Mouse (Mus musculus) embryonic facial prominence, embryonic 14.5 days (tissue): ENCODE data around the gene Apba1. TPM values are rescaled to one million over a fixed set of nuclear protein-coding genes. Genes with fewer than 3 reads are reported as not detected.

Source experiments
- ATAC-seq: fragments of 200-750 bp; cut with Nextera tagmentation; 2 replicates; pipeline ENCODE4 v1.8.0; 2017; ENCODE audit warnings: low read depth, moderate number of reproducible peaks, moderate TSS enrichment
- DNase-seq: peaks from one replicate; pipeline ENCODE4 v3.0.0-alpha.2; 2015; ENCODE audit warnings: low spot score
- H3K27ac ChIP-seq: fragments of 300-500 bp; sonication (generic); replicated peaks from 2 replicates; pipeline ENCODE4 v1.5.1; 2014; ENCODE audit warnings: low read depth, mild to moderate bottlenecking, low read length, moderate library complexity
- H3K27me3 ChIP-seq: fragments of 300-500 bp; sonication (generic); replicated peaks from 2 replicates; pipeline ENCODE4 v1.6.1; 2014; ENCODE audit warnings: low read length; ENCODE audit not compliant: control insufficient read depth, insufficient read depth
- H3K36me3 ChIP-seq: fragments of 300-500 bp; sonication (generic); 2 replicates; pipeline ENCODE4 v1.6.1; 2014; ENCODE audit warnings: low read length, mixed read lengths; ENCODE audit not compliant: control insufficient read depth, insufficient read depth
- H3K4me1 ChIP-seq: fragments of 300-500 bp; sonication (generic); 2 replicates; pipeline ENCODE4 v1.6.1; 2014; ENCODE audit warnings: antibody characterized with exemption, low read length; ENCODE audit not compliant: control insufficient read depth, insufficient read depth
- H3K4me2 ChIP-seq: fragments of 300-500 bp; sonication (generic); 2 replicates; pipeline ENCODE4 v1.6.1; 2014; ENCODE audit warnings: low read depth, mild to moderate bottlenecking, low read length, moderate library complexity, mixed read lengths
- H3K4me3 ChIP-seq: fragments of 300-500 bp; sonication (generic); 2 replicates; pipeline ENCODE4 v1.5.1; 2014; ENCODE audit warnings: low read depth, mild to moderate bottlenecking, low read length
- H3K9ac ChIP-seq: fragments of 300-500 bp; sonication (generic); 2 replicates; pipeline ENCODE4 v1.6.1; 2014; ENCODE audit warnings: low read depth, mild to moderate bottlenecking, low read length, moderate library complexity, mixed read lengths
- H3K9me3 ChIP-seq: fragments of 300-500 bp; sonication (generic); 2 replicates; pipeline ENCODE4 v1.6.1; 2016; ENCODE audit warnings: low read length; ENCODE audit not compliant: control insufficient read depth
- WGBS: fragments of 180-500 bp; shearing (Covaris S2); extraction: QIAGEN DNeasy Blood & Tissue Kit; methylation state at CpG from one replicate; pipeline ENCODE4 v1.1.7; 2014; 5-methylcytosine and 5-hydroxymethylcytosine counted together
- polyA plus RNA-seq: library from polyadenylated mRNA; unstranded; fragments of >200 nt; fragmentation: Nextera tagmentation; extraction: Ambion mirVana; gene quantifications from 2 replicates; pipeline ENCODE4 v1.2.1, GENCODE M21; 2014

Gene Apba1
- polyA plus RNA-seq, 1 experiment from 2014 or later = 1.9 TPM

DNA sequence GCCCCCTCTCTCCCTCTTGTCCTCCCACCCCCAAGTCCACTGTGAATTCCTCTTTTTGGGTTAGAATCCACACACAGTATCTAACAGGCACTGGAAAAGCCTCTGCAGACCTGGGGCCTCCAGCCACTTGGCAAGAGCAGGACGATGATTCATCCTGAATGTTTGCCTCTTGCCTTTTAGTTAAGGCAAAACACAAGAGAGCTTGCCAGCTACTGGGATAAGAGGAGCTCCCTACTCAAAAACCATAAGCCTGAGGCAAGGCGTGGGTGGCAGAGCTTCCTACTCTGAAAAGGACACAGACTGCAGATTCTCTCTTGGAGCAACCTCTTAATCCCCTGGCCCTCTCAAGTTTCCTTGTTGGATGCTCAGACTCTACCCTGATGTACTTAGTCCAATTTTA, 208.5 kb downstream of the Apba1 start:
- Histone ChIP-seq H3K4me1 (peaks cover 9% of the 10 kb centered on the region; the same call in 1 of the 2 replicates), H3K9ac (no peak overlapping the region), H3K4me2 (no peak overlapping the region), H3K9me3 (peaks cover 7% of the 10 kb centered on the region; the same call in 1 of the 2 replicates), H3K36me3 (no peaks in the 10 kb centered on the region), H3K4me3 (no peak overlapping the region), H3K27ac (no peak overlapping the region), H3K27me3 (no peaks in the 10 kb centered on the region)
- peak; percentile 30; the same call in 1 of the 2 replicates for ATAC-seq
- 32% methylated on average over 2 of the region's 2 CpGs for WGBS
- peak; percentile 89 for DNase-seq

DNA sequence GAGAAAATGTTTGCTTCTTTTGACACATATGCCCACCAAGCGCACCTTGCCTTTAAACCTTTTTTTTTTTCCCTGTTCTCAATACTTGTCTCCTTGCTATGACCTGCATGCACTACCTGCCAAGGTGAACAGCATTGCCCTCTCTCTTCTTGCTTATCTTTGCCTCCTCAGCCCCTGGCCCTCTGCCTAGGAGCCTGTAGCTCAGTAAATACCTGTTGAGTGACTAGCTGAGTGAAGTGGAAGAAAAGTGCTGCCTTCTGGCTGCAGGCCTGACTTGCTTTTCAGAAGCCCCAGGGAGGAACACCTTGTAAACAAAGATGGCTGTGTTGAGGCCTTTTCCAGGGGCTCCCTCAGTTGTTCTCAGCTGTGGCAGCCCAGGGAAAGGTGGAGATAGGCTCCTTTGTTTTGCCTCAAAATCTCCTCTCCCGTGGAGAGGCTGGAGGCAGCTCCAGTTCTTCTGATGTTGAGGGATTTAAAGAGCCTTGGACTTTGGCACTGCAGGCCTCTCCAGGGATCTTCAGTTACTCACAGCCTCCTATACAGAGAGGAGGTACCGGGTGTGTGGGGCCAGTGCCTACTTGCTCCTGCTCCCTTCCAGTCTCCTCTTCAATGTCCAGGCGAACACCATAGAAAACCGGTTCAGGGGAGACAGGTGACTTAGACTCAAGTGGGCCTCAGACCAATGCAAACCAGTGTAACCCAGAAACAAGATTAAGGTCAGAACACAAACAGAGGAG, 209.6 kb downstream of the Apba1 start:
- no peak for DNase-seq
- H3K36me3 ChIP-seq = no peaks in the 10 kb centered on the region

DNA sequence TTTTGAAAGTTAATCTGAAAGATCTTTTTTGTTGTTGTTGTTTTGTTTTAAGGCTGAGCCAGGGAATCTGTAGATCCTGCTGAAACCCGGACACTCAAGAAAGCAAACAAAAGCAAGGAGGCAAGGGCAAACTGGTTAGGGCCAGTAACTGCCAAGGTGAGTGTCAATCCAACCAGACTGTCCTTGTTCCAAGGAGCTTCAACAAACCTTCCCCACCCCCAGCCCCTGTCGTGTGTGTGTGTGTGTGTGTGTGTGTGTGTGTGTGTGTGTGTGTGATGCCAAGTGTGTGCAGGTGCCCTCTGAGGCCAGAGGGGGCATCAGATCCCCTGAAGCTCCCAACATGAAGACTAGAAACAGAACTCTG, 210.2 kb downstream of the Apba1 start:
- Histone ChIP-seq H3K4me1 (peaks cover 22% of the 10 kb centered on the region), H3K4me2 (no peak overlapping the region), H3K9me3 (no peaks in the 10 kb centered on the region), H3K27ac (no peak overlapping the region), H3K9ac (no peak overlapping the region), H3K36me3 (no peaks in the 10 kb centered on the region), H3K27me3 (no peaks in the 10 kb centered on the region), H3K4me3 (no peak overlapping the region)
- DNase-seq (no peak), ATAC-seq (no peak)
- WGBS = 92% methylated on average over 2 of the region's 2 CpGs

More for the DNA sequence above, 209.6 kb downstream of the Apba1 start:
- no peak for ATAC-seq
- no peak overlapping the region for H3K27ac ChIP-seq
- peaks cover 1% of the 10 kb centered on the region; the same call in 1 of the 2 replicates for H3K9me3 ChIP-seq
- H3K4me2 ChIP-seq = no peak overlapping the region
- no peaks in the 10 kb centered on the region for H3K27me3 ChIP-seq
- 45% methylated on average over 5 of the region's 5 CpGs for WGBS
- H3K4me1 ChIP-seq = peaks cover 19% of the 10 kb centered on the region
- no peak overlapping the region for H3K4me3 ChIP-seq
- H3K9ac ChIP-seq = no peak overlapping the region

DNA sequence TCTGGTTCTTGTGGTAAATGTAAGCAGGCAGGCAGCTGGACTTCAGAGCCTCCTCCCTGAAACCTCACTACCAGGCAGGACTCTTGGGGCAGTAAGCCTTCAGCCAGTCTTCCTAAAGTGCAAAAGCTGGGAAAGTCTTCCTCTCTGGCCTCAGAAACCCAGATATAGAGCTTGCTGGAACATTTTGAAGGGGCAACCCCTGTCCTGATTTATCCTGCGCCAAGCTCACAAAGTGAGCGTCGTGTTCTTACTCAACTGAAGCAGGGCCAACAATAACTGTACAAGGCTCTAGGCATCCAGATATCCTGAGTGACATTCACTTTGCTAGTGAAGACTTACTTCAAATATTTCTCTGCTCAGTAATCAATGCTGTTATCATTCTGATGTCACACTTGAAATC, 211.7 kb downstream of the Apba1 start:
- H3K4me3 ChIP-seq = no peak overlapping the region
- 82% methylated on average over 3 of the region's 3 CpGs for WGBS
- no peaks in the 10 kb centered on the region for H3K36me3 ChIP-seq
- no peak overlapping the region for H3K4me2 ChIP-seq
- H3K9me3 ChIP-seq = no peaks in the 10 kb centered on the region
- peaks cover 22% of the 10 kb centered on the region for H3K4me1 ChIP-seq
- DNase-seq = no peak
- H3K27ac ChIP-seq = no peak overlapping the region
- no peaks in the 10 kb centered on the region for H3K27me3 ChIP-seq
- no peak overlapping the region for H3K9ac ChIP-seq
- no peak for ATAC-seq

DNA sequence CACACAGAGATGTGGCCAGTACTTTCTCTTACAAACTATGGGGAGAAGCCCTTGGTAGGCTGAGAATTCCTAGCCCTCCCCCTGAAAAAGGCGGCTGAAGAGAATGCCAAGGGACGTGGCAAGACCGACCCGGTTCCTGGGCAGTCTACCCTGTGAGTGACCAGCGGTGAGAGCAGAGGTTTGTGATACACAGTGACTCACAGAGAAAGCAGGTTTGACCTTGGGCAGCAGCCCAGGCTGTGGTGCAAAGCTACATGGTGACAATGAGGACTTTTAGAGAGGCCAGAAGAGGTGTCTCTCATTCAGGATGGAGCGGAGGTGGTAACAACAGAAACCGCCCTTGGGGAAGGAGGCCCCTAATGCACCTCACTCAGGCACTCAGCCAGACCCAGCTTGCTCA, 212.7 kb downstream of the Apba1 start:
- Histone ChIP-seq H3K36me3 (no peaks in the 10 kb centered on the region), H3K4me2 (no peak overlapping the region), H3K27ac (no peak overlapping the region), H3K4me1 (peaks cover 22% of the 10 kb centered on the region), H3K9me3 (no peaks in the 10 kb centered on the region), H3K27me3 (no peaks in the 10 kb centered on the region), H3K4me3 (no peak overlapping the region), H3K9ac (no peak overlapping the region)
- ATAC-seq (no peak), DNase-seq (no peak)
- 93% methylated on average over 7 of the region's 7 CpGs for WGBS

DNA sequence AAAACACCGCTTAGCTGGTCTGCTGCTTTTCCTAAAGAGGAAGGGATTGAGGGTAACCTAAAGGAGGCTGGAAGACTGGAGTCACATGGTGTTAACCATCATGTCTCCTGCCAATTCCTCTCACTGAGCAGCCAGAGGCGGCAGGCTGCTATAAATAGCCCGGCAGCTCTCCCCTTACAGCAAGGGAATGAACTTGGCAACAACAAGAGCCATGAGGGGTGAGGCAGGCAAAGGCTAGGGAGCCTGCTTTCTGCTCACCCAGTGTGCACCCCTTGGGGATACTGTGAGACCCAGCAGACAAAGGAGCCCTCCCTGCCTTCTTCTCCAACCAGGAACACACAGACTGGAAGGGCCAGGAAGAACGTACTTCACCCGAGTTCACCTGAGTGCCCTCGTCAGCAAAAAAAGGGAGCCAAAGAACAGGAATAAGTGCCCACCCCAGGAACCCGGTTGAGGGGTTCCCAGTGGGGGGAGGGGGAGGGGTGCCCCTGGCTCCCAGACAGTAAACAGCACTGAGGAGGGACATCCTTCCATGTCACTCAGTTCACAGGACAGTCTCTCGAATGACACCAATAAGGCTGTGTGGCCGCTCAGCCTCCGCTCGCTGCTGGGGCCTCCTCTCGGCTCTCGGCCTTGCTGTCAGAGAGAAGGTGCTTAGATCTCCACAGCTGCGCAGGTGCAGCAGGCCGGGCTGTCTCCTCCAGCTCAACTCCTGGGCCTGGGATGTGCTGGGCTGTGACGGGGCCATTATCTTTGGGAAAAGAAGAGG, 214.4 kb downstream of the Apba1 start:
- Histone ChIP-seq H3K27me3 (no peaks in the 10 kb centered on the region), H3K4me2 (no peak overlapping the region), H3K9ac (no peak overlapping the region), H3K4me3 (no peak overlapping the region), H3K36me3 (no peaks in the 10 kb centered on the region), H3K4me1 (peaks cover 13% of the 10 kb centered on the region), H3K27ac (peak overlapping the region; percentile 30; the same call in 1 of the 2 replicates), H3K9me3 (no peaks in the 10 kb centered on the region)
- DNase-seq = peak; percentile 91
- ATAC-seq = peak; percentile 92
- 56% methylated on average over 16 of the region's 16 CpGs for WGBS

DNA sequence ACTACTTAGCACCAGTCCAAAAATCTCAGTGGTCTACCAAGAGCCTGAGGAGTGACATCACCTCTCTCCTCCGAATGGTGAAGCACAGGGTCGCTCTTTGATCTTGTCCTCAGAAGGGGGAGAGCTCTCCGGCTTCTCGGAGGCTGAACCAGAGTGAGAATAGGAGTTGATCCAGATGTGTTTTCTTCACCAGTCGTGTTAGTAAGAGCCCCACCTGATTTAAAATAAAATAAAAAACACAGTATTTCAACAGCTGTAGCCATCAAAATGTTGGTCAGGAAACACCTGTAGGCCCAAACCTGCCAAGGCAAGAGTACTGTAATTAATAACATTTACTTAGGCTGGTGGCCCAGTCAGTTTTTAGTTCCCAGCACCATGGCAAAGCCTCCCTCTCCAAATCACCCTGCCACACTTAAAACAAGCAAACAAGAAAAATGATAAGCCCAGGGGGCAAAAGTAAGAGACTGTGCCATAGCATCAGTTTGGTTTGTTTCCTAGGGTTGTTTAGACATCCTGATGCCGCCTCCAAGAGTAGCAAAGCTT, 219.3 kb downstream of the Apba1 start:
- no peak for DNase-seq
- peaks cover 12% of the 10 kb centered on the region for H3K4me1 ChIP-seq
- H3K9me3 ChIP-seq = no peaks in the 10 kb centered on the region
- H3K4me3 ChIP-seq = no peak overlapping the region
- ATAC-seq = no peak
- WGBS = 37% methylated on average over 6 of the region's 6 CpGs
- H3K27me3 ChIP-seq = no peaks in the 10 kb centered on the region
- H3K36me3 ChIP-seq = no peaks in the 10 kb centered on the region
- 0 out of 2 replicates have a peak overlapping the region, but pooled peaks have one; percentile 3 for H3K27ac ChIP-seq
- H3K9ac ChIP-seq = no peak overlapping the region
- H3K4me2 ChIP-seq = no peak overlapping the region

DNA sequence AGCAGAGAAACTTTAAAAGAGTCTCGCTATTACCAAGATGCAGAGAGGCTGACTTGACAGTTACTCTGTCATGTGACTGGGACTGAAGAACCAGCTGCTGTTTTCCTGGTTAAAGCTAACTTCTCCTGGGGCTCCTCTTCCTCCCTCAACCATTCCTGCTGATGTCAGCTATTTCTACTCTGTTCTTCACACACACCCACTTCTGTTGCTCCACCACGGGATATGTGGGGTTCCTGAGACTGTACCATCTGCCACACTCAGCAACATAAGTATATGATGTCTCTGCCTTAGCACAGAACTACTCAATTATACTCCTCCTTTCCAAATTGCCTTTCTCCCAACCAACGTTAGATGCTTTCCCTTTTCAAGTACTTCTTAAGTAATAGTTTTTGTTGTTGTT, 221.9 kb downstream of the Apba1 start:
- Histone ChIP-seq H3K4me2 (no peak overlapping the region), H3K9ac (no peak overlapping the region), H3K4me1 (peaks cover 7% of the 10 kb centered on the region), H3K27ac (no peak overlapping the region), H3K9me3 (no peaks in the 10 kb centered on the region), H3K4me3 (no peak overlapping the region), H3K27me3 (no peaks in the 10 kb centered on the region), H3K36me3 (no peaks in the 10 kb centered on the region)
- 55% methylated on average over 3 of the region's 3 CpGs for WGBS
- ATAC-seq (no peak), DNase-seq (no peak)
